Mouse (Mus musculus) lung, adult 2 months (tissue): ENCODE data around the gene Foxn1. TPM values are rescaled to one million over a fixed set of nuclear protein-coding genes. Genes with fewer than 3 reads are reported as not detected.

ENCODE experiments used
- DNase-seq: peaks from one replicate; pipeline ENCODE4 v3.0.0; 2022
- H3K4me1 ChIP-seq: fragments of 200-500 bp; 2 replicates; pipeline ENCODE4 v1.6.1; 2011; ENCODE audit warnings: low read length; ENCODE audit not compliant: control insufficient read depth, insufficient read depth
- H3K4me3 ChIP-seq: fragments of 200-500 bp; replicated peaks from 2 replicates; pipeline ENCODE3; 2011; ENCODE audit warnings: low read depth, mild to moderate bottlenecking, control low read depth, low read length; ENCODE audit errors: extremely low read depth
- CTCF ChIP-seq: fragments of 200-500 bp; IDR thresholded peaks from 2 replicates; pipeline ENCODE4 v1.5.1; 2011; ENCODE audit warnings: mild to moderate bottlenecking, low read length, control low read depth; ENCODE audit not compliant: insufficient read depth
- POLR2A ChIP-seq: fragments of 200-500 bp; IDR thresholded peaks from 2 replicates; pipeline ENCODE4 v1.6.1; 2011; ENCODE audit warnings: low read depth, mild to moderate bottlenecking, control low read depth, low read length, borderline replicate concordance; ENCODE audit errors: extremely low read depth
- WGBS: fragments of 180-500 bp; shearing (Covaris S2); methylation state at CpG from one replicate; pipeline ENCODE4 v1.1.7; 2018; 5-methylcytosine and 5-hydroxymethylcytosine counted together
- polyA plus RNA-seq: library from polyadenylated mRNA; depleted of rRNA; stranded (reverse); fragments of >200 nt; gene quantifications from 2 replicates; pipeline ENCODE4 v1.2.3, GENCODE M21; 2012

The Foxn1 gene
- polyA plus RNA-seq, 1 experiment, result 0.62 TPM

DNA sequence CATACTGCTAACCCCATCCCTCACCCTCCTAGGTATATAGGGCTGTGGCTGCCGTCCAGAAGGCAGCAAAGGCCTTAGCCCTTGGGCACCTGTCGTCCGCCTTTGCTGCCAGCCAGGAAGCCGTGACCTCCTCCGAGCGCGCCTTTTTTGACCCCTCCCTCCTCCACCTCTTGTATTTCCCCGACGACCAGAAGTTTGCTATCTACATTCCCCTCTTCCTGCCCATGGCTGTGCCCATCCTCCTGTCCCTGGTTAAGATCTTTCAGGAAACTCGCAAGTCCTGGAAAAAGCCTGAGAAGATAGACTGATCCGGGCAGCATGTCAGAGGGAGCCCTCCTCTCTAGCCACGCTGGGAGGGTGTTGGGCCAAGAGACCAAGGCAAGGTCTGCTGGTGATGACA is 44.7 kb downstream of the Foxn1 start:
- Histone ChIP-seq H3K4me3 (no peak overlapping the region), H3K4me1 (peaks cover 8% of the 10 kb centered on the region)
- WGBS, result 83% methylated on average over 12 of the region's 12 CpGs
- TF ChIP-seq POLR2A (no peak), CTCF (no peak)
- DNase-seq, result no peak

GRCm38 (mm10) chr11:78337040-78337439 is 49.3 kb downstream of the Foxn1 start:
- WGBS, result 94% methylated on average over 8 of the region's 8 CpGs
- DNase-seq, result no peak

GRCm38 (mm10) chr11:78333992-78334391 is 52.4 kb downstream of the Foxn1 start:
- 92% methylated on average over 5 of the region's 5 CpGs for WGBS
- no peak for DNase-seq
- no peak overlapping the region for H3K4me3 ChIP-seq
- peaks cover 2% of the 10 kb centered on the region; the same call in 1 of the 2 replicates for H3K4me1 ChIP-seq
- TF ChIP-seq POLR2A (no peak), CTCF (no peak)

More at GRCm38 (mm10) chr11:78337040-78337439, 49.3 kb downstream of the Foxn1 start:
- H3K4me3 ChIP-seq, result no peak overlapping the region
- no peaks in the 10 kb centered on the region for H3K4me1 ChIP-seq
- TF ChIP-seq POLR2A (no peak), CTCF (no peak)

DNA sequence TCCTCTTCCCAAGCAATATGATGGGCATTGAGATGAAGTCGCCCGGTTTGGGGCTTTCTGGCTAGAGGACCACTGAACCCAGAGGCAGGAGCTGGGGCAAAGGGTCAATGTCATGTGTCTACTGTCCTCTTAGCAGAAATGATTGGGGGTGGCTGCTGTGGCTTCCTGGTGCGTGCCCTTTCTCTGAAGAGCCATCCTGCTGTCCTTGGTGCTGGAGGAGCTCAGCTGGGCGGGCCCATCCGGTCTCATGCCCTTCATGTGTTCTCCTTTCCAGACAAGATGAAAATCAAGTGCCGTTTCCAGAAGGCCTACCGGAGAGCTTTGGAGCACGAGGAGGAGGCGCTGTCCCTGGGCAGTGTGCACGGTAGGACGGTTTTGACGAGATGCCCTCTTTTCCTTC is 53.7 kb downstream of the Foxn1 start:
- Histone ChIP-seq H3K4me1 (peaks cover 4% of the 10 kb centered on the region; the same call in 1 of the 2 replicates), H3K4me3 (no peak overlapping the region)
- DNase-seq, result no peak
- no peak for TF ChIP-seq POLR2A
- no peak for TF ChIP-seq CTCF
- 96% methylated on average over 12 of the region's 12 CpGs for WGBS

- no peak for DNase-seq
- WGBS, result 2% methylated on average over 41 of the region's 41 CpGs
- Histone ChIP-seq H3K4me3 (peak overlapping the region; percentile 73), H3K4me1 (peaks cover 4% of the 10 kb centered on the region; the same call in 1 of the 2 replicates)
- TF ChIP-seq CTCF, result no peak
- TF ChIP-seq POLR2A, result no peak
Observed at GRCm38 (mm10) chr11:78328512-78329056, 57.8 kb downstream of the Foxn1 start.

DNA sequence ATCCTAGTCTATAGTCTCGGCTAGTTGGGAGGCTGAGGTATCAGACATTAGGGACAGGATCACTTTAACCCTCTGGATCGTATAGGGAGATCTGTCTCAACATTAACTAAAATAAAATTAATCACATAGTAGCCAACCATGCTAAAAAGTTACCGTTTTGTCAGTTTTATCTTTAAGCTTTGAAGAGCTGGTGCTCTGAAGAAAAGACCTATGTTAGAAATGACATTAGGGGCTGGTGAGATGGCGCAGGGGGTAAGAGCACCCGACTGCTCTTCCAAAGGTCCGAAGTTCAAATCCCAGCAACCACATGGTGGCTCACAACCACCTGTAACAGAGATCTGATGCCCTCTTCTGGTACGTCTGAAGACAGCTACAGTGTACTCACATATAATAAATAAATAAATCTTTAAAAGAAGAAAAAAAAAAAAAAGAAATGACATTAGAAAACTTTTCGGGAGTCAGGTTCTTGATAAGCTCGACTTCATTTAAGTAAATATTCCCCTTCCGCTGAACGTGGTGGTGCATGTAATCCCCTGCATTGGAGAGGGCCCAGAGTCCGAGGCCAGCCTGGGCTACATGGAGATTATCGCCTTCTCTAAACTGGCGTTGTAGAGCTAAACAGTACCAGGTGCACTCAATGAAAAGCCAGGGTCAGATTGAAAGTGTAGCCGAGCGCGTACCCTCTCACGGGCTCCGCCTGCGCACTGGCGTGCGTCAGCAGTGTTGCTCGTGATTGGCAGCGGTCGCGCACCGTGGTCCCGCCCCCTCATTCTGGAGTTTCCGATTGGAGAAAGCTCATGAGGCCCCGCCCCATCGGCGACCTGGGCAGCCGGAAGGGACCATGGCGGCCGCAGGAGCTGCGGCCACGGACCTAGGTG is 58.5 kb downstream of the Foxn1 start, which contains the start of gene Pigs:
TSS of gene Pigs (plus strand) at position 782 of the 878 bp plus-strand sequence.
- Histone ChIP-seq H3K4me3 (peak within 1 kb of the TSS; percentile 98), H3K4me1 (peaks cover 9% of the 10 kb centered on the region)
- 9% methylated on average over 37 of the region's 37 CpGs for WGBS
- peak; percentile 74 for TF ChIP-seq POLR2A
- no peak for TF ChIP-seq CTCF
- peak; percentile 94 for DNase-seq

DNA sequence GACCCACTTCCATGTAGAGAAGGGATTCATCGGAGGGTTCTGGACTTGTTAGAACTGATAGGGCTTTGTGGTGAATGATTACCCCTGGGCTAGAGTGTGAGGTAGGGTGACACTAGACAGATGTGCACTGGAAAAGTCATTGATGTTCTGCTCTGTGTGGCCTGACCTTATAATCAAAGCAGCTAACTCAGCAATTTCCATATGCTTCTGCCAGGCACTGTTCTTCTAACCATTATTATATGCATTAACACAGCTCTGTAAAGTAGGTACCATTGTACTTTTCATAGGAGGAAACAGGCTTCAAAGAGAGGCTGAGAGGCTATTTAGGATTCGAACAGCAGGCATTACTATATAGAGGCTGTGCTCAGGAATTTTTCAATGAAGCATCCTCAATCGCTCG is 59.1 kb downstream of the Foxn1 start:
- WGBS, result 92% methylated on average over 4 of the region's 4 CpGs
- Histone ChIP-seq H3K4me3 (no peak overlapping the region), H3K4me1 (peaks cover 13% of the 10 kb centered on the region)
- TF ChIP-seq CTCF, result no peak
- no peak for TF ChIP-seq POLR2A
- DNase-seq, result no peak

DNA sequence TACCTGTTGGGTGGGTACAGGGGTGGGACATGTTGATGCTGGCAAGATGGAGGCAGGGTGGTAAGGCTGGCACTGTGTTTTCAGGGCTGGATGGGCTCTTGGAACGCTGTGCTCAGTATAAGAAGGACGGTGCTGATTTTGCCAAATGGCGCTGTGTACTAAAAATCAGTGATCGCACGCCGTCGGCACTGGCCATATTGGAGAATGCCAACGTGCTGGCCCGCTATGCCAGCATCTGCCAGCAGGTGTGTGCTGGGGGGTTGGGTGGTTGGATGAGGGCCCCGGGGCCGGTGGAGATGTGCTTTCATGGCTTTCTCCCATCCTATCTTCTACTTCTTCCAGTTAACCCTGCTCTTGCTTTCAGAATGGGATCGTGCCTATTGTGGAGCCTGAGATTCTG is 61.4 kb downstream of the Foxn1 start:
- peaks cover 13% of the 10 kb centered on the region for H3K4me1 ChIP-seq
- 94% methylated on average over 12 of the region's 12 CpGs for WGBS
- H3K4me3 ChIP-seq, result no peak overlapping the region
- DNase-seq, result no peak
- TF ChIP-seq POLR2A (no peak), CTCF (no peak)

GRCm38 (mm10) chr11:78324000-78324785 is 62.2 kb downstream of the Foxn1 start:
- TF ChIP-seq CTCF (no peak), POLR2A (no peak)
- Histone ChIP-seq H3K4me1 (peaks cover 13% of the 10 kb centered on the region), H3K4me3 (no peak overlapping the region)
- no peak for DNase-seq
- 84% methylated on average over 15 of the region's 15 CpGs for WGBS
